Mouse (Mus musculus) heart, embryonic 12.5 days (tissue): Measurements from ENCODE around the gene Comt. TPM values are rescaled to one million over a fixed set of nuclear protein-coding genes. Genes with fewer than 3 reads are reported as not detected.

Experiments
- microRNA-seq: library from miRNA; unstranded; fragments of <30 nt; microRNA quantifications from one replicate; pipeline ENCODE4, GENCODE M21; 2017
- polyA plus RNA-seq: library from polyadenylated mRNA; unstranded; fragments of >200 nt; fragmentation: Nextera tagmentation; extraction: Ambion mirVana; gene quantifications from 2 replicates; pipeline ENCODE4 v1.2.1, GENCODE M21; 2016

The Comt gene
- polyA plus RNA-seq, 1 experiment from 2014 or later = 90.8 TPM

Small RNAs within 50 kb of the gene (microRNA-seq; reads per million reads assigned to microRNA genes)
- gene Gm26219 = not detected

Other genes starting within 250 kb of the Comt start
- gene Ccdc188, start 209.0 kb downstream of the Comt start, polyA plus RNA-seq = 0.14 and 0.15 TPM in 2 replicates
- gene Zdhhc8, start 191.7 kb downstream of the Comt start, polyA plus RNA-seq = 29.5 and 33.0 TPM in 2 replicates
- 57.2 and 61.9 TPM in 2 replicates for gene Trmt2a, start 178.2 kb downstream of the Comt start, polyA plus RNA-seq
- gene Ranbp1, start 178.1 kb downstream of the Comt start, polyA plus RNA-seq = 512 and 519 TPM in 2 replicates
- gene Gm49776, start 168.5 kb downstream of the Comt start, polyA plus RNA-seq = 1.2 and 1.7 TPM in 2 replicates
- gene Dgcr8, start 137.6 kb downstream of the Comt start, polyA plus RNA-seq = 24.0 and 24.9 TPM in 2 replicates
- 48.4 and 50.3 TPM in 2 replicates for gene Tango2, start 78.7 kb downstream of the Comt start, polyA plus RNA-seq
- 32.5 and 36.9 TPM in 2 replicates for gene Arvcf, start 78.7 kb downstream of the Comt start, polyA plus RNA-seq
- 34.9 and 37.2 TPM in 2 replicates for gene Txnrd2, start 468 bp downstream of the Comt start, polyA plus RNA-seq
- 7.8 and 8.0 TPM in 2 replicates for gene Gnb1l, start 71.9 kb upstream of the Comt start, polyA plus RNA-seq
- gene Rtl10, start 72.0 kb upstream of the Comt start, polyA plus RNA-seq = 1.1 TPM in 2 replicates
- 0.13 and 0.67 TPM in 2 replicates for gene Tbx1, start 163.8 kb upstream of the Comt start, polyA plus RNA-seq
- gene Gp1bb, start 195.6 kb upstream of the Comt start, polyA plus RNA-seq = 5.5 and 7.9 TPM in 2 replicates
- 1.2 and 1.8 TPM in 2 replicates for gene Gm49601, start 199.6 kb upstream of the Comt start, polyA plus RNA-seq
- 6.3 and 6.5 TPM in 2 replicates for gene Sept5, start 203.1 kb upstream of the Comt start, polyA plus RNA-seq